Mouse (Mus musculus) megakaryocyte progenitor cell, adult 5-6 weeks (primary cell): Measurements from ENCODE around the gene Gm45902. TPM values are rescaled to one million over a fixed set of nuclear protein-coding genes. Genes with fewer than 3 reads are reported as not detected.
A peak's percentile ranks its signal among the peaks of the same experiment; 100 is the strongest.

Source experiments
- ATAC-seq: replicated peaks from 2 replicates; pipeline ENCODE4 v1.8.0; 2016; ENCODE audit warnings: mild to moderate bottlenecking, moderate TSS enrichment, inconsistent platforms; ENCODE audit not compliant: poor library complexity
- total RNA-seq, 2 experiments: library from RNA; stranded (forward) in 1 of 2; stranded (reverse) in 1 of 2; fragments of 157-497, 149-512 nt in 1 of 2; fragments of 200-1000 nt in 1 of 2; gene quantifications; 2 replicates each; pipeline versions ENCODE4 v1.2.3 to v1.2.4; 2015 to 2017

Gene Gm45902
- total RNA-seq (2015) (5.3 and 6.0 TPM in 2 replicates), total RNA-seq (2017) (11.9 and 12.8 TPM in 2 replicates)

GRCm38 (mm10) chr2:3512552-3513454, at the start of gene Gm45902, which contains the start of the genes Hspa14 and Cdnf:
Gene Gm45902 (minus strand): TSS chr2:3512790.
Gene Hspa14 (minus strand): TSS chr2:3512814.
Gene Cdnf (plus strand): TSS chr2:3513030.
- peak; percentile 91 for ATAC-seq

- ATAC-seq: peak; percentile 81
Observed at GRCm38 (mm10) chr2:3546588-3546987, 34.0 kb upstream of the Gm45902 start.

GRCm38 (mm10) chr2:3546055-3546454, 33.5 kb upstream of the Gm45902 start:
- ATAC-seq: peak; percentile 43

- ATAC-seq: peak; percentile 61
Observed at GRCm38 (mm10) chr2:3541307-3542079, 28.9 kb upstream of the Gm45902 start.

GRCm38 (mm10) chr2:3526288-3526687, 13.7 kb upstream of the Gm45902 start:
- peak; percentile 58 for ATAC-seq

- ATAC-seq: peak; percentile 66
Observed at GRCm38 (mm10) chr2:3522558-3522957, 10.0 kb upstream of the Gm45902 start.

GRCm38 (mm10) chr2:3512076-3512475, 514 bp downstream of the Gm45902 start:
- peak; percentile 40 for ATAC-seq

- peak; percentile 50; the same call in 1 of the 2 replicates for ATAC-seq
Observed at GRCm38 (mm10) chr2:3500886-3501285, 11.7 kb downstream of the Gm45902 start.

- ATAC-seq: no peak
Observed at GRCm38 (mm10) chr2:3499543-3499942, 13.0 kb downstream of the Gm45902 start.

- ATAC-seq: peak; percentile 77
Observed at GRCm38 (mm10) chr2:3493833-3494409, 18.7 kb downstream of the Gm45902 start.

GRCm38 (mm10) chr2:3489816-3490215, 22.8 kb downstream of the Gm45902 start:
- ATAC-seq: no peak

- peak; percentile 90 for ATAC-seq
Observed at GRCm38 (mm10) chr2:3480239-3480638, 32.4 kb downstream of the Gm45902 start.

GRCm38 (mm10) chr2:3475746-3476251, 36.8 kb downstream of the Gm45902 start:
- no peak for ATAC-seq

- ATAC-seq: peak; percentile 91
Observed at GRCm38 (mm10) chr2:3474861-3475283, 37.7 kb downstream of the Gm45902 start, which contains the start of gene Suv39h2. Gene Suv39h2 (minus strand): TSS chr2:3475031.

GRCm38 (mm10) chr2:3474361-3474805, 38.2 kb downstream of the Gm45902 start:
- peak; percentile 40 for ATAC-seq

GRCm38 (mm10) chr2:3473891-3474290, 38.7 kb downstream of the Gm45902 start:
- peak; percentile 38 for ATAC-seq

- peak; percentile 80 for ATAC-seq
Observed at GRCm38 (mm10) chr2:3456590-3456989, 56.0 kb downstream of the Gm45902 start.
